Mouse (Mus musculus) urinary bladder, postnatal 25 days (tissue): Measurements from ENCODE around the gene Eml1.
A peak's percentile ranks its signal among the peaks of the same experiment; 100 is the strongest.

Experiments
- DNase-seq: peaks from one replicate; pipeline ENCODE4 v3.0.0; 2022; ENCODE audit warnings: low spot score

Eml1 gene

GRCm38 (mm10) chr12:108551731-108552130, 181.0 kb downstream of the Eml1 start:
- DNase-seq = no peak

GRCm38 (mm10) chr12:108553079-108553478, 182.3 kb downstream of the Eml1 start:
- no peak for DNase-seq

- peak; percentile 77 for DNase-seq
These were observed 183.5 kb downstream of the Eml1 start, which contains the start of gene Evl for GRCm38 (mm10) chr12:108554120-108554841. Gene Evl, plus strand, starts transcription at chr12:108554720.

- DNase-seq = peak; percentile 35
These were observed 184.3 kb downstream of the Eml1 start for GRCm38 (mm10) chr12:108554861-108555556.

GRCm38 (mm10) chr12:108558194-108558593, 187.4 kb downstream of the Eml1 start:
- DNase-seq = no peak

- DNase-seq = no peak
These were observed 192.5 kb downstream of the Eml1 start for GRCm38 (mm10) chr12:108563238-108563637.

GRCm38 (mm10) chr12:108564910-108565506, 194.3 kb downstream of the Eml1 start:
- DNase-seq = no peak

- no peak for DNase-seq
These were observed 208.6 kb downstream of the Eml1 start for GRCm38 (mm10) chr12:108579156-108579871.

GRCm38 (mm10) chr12:108583775-108584174, 213.0 kb downstream of the Eml1 start:
- no peak for DNase-seq
